In the genomic region with DNA sequence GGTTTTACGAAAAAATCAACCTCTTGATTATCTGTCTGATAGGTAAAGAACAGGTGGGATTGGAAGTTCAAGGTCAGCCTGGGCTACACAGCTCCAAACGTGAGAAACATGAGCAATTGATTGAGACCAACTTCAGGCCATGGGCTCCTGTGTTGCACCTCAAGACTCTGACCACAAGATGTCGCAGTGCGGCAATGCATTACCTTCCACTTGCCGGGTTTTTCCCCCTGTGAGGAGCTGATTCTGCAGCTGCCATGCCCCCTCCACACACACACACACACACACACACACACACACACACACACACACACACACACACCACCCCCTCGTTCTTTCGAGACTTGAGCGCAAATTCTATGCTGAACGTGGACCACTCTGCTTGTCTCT, we compare ENCODE assay signal across 8 mouse cellular contexts.
DNase-seq lines count a peak whose midpoint lies in the region; ATAC-seq and TF ChIP-seq lines count a peak whose summit lies in the region.

No protein-coding gene starts in this region.

- 15% methylated on average over 9 of the region's 9 CpGs for WGBS in heart, embryonic 12.5 days
- 15% methylated on average over 9 of the region's 9 CpGs for WGBS in forebrain, embryonic 16.5 days
- WGBS in hindbrain, embryonic 16.5 days = 16% methylated on average over 9 of the region's 9 CpGs
- 27% methylated on average over 9 of the region's 9 CpGs for WGBS in midbrain, embryonic 13.5 days
- 14% methylated on average over 9 of the region's 9 CpGs for WGBS in stomach, postnatal 0 days

- ATAC-seq in heart, embryonic 12.5 days (ENCODE audit: insufficient number of reproducible peaks, low FRiP score) = no peak
- peak; percentile 66 for ATAC-seq in forebrain, embryonic 16.5 days
- peak; percentile 67 for ATAC-seq in hindbrain, embryonic 16.5 days
- peak; percentile 62 for ATAC-seq in midbrain, embryonic 13.5 days
- peak; percentile 63 for ATAC-seq in stomach, postnatal 0 days (ENCODE audit: low FRiP score, low TSS enrichment)

- peaks cover 29% of the 10 kb centered on the region for H3K4me1 ChIP-seq in heart, embryonic 12.5 days (replicated peaks)
- peaks cover 15% of the 10 kb centered on the region for H3K4me1 ChIP-seq in forebrain, embryonic 16.5 days (replicated peaks; ENCODE audit: control insufficient read depth, insufficient read depth, low read length)
- H3K4me1 ChIP-seq in hindbrain, embryonic 16.5 days (ENCODE audit: control insufficient read depth, insufficient read depth, low read depth, low read length) = peaks cover 17% of the 10 kb centered on the region
- H3K4me1 ChIP-seq in midbrain, embryonic 13.5 days (replicated peaks) = peaks cover 22% of the 10 kb centered on the region
- no peaks in the 10 kb centered on the region; the same call in 1 of the 2 replicates for H3K4me1 ChIP-seq in stomach, postnatal 0 days (replicated peaks; ENCODE audit: control insufficient read depth, insufficient read depth)

- TF ChIP-seq CTCF in stomach, postnatal 0 days (IDR thresholded peaks at IDR 0.05; ENCODE audit: low read depth) = peak; percentile 93

- H3K27me3 ChIP-seq in heart, embryonic 12.5 days (replicated peaks) = peaks cover 46% of the 10 kb centered on the region
- no peaks in the 10 kb centered on the region for H3K27me3 ChIP-seq in forebrain, embryonic 16.5 days (replicated peaks; ENCODE audit: control insufficient read depth, insufficient read depth, low read length)
- no peaks in the 10 kb centered on the region for H3K27me3 ChIP-seq in hindbrain, embryonic 16.5 days (replicated peaks; ENCODE audit: control insufficient read depth, insufficient read depth, low read length)
- peaks cover 3% of the 10 kb centered on the region; the same call in 1 of the 2 replicates for H3K27me3 ChIP-seq in midbrain, embryonic 13.5 days
- H3K27me3 ChIP-seq in stomach, postnatal 0 days (ENCODE audit: control insufficient read depth, insufficient read depth, low read length) = no peaks in the 10 kb centered on the region

- no peak overlapping the region for H3K9ac ChIP-seq in heart, embryonic 12.5 days
- H3K9ac ChIP-seq in forebrain, embryonic 16.5 days (replicated peaks; ENCODE audit: low read depth, low read length) = no peak overlapping the region
- H3K9ac ChIP-seq in hindbrain, embryonic 16.5 days (ENCODE audit: low read depth, low read length) = no peak overlapping the region
- H3K9ac ChIP-seq in midbrain, embryonic 13.5 days (replicated peaks) = no peak overlapping the region
- no peak overlapping the region for H3K9ac ChIP-seq in stomach, postnatal 0 days (ENCODE audit: low read length)

- H3K27ac ChIP-seq in heart, embryonic 12.5 days (ENCODE audit: poor library complexity, severe bottlenecking) = no peak overlapping the region
- H3K27ac ChIP-seq in forebrain, embryonic 16.5 days (ENCODE audit: low read length) = no peak overlapping the region
- H3K27ac ChIP-seq in hindbrain, embryonic 16.5 days (ENCODE audit: low read depth, low read length) = no peak overlapping the region
- no peak overlapping the region for H3K27ac ChIP-seq in midbrain, embryonic 13.5 days
- H3K27ac ChIP-seq in stomach, postnatal 0 days (replicated peaks) = peak overlapping the region; percentile 58; the same call in 1 of the 2 replicates

- no peak for TF ChIP-seq EP300 in stomach, postnatal 0 days (optimal IDR thresholded peaks at IDR 0.05)

- peak; percentile 75 to 90 for DNase-seq in heart, adult 18-20 months
- peak; percentile 22 for DNase-seq in c-Kit-positive CD71-positive TER-119-negative erythroid progenitor cells, embryonic 14.5 days (ENCODE audit: low read depth)
- DNase-seq in left cerebral cortex, adult 8-10 months (ENCODE audit: low spot score in 2 of 2) = peak; percentile 17 to 58
- DNase-seq in stomach, postnatal 0 days (ENCODE audit: low spot score) = peak; percentile 75

- H3K9me3 ChIP-seq in heart, embryonic 12.5 days (replicated peaks) = no peaks in the 10 kb centered on the region
- no peaks in the 10 kb centered on the region for H3K9me3 ChIP-seq in forebrain, embryonic 16.5 days (ENCODE audit: control insufficient read depth, low read length)
- no peaks in the 10 kb centered on the region for H3K9me3 ChIP-seq in hindbrain, embryonic 16.5 days (ENCODE audit: control insufficient read depth, low read length)
- no peaks in the 10 kb centered on the region for H3K9me3 ChIP-seq in midbrain, embryonic 13.5 days
- no peaks in the 10 kb centered on the region for H3K9me3 ChIP-seq in stomach, postnatal 0 days (ENCODE audit: control insufficient read depth, low read length)

- H3K4me2 ChIP-seq in heart, embryonic 12.5 days = no peak overlapping the region
- no peak overlapping the region for H3K4me2 ChIP-seq in forebrain, embryonic 16.5 days (ENCODE audit: low read length)
- H3K4me2 ChIP-seq in hindbrain, embryonic 16.5 days (ENCODE audit: low read length) = no peak overlapping the region
- H3K4me2 ChIP-seq in midbrain, embryonic 13.5 days (replicated peaks) = no peak overlapping the region
- no peak overlapping the region for H3K4me2 ChIP-seq in stomach, postnatal 0 days (replicated peaks; ENCODE audit: low read depth)

- H3K4me3 ChIP-seq in heart, embryonic 12.5 days = no peak overlapping the region
- H3K4me3 ChIP-seq in forebrain, embryonic 16.5 days (replicated peaks; ENCODE audit: low read length) = no peak overlapping the region
- no peak overlapping the region for H3K4me3 ChIP-seq in hindbrain, embryonic 16.5 days (ENCODE audit: low read length)
- no peak overlapping the region for H3K4me3 ChIP-seq in midbrain, embryonic 13.5 days (replicated peaks)
- no peak overlapping the region for H3K4me3 ChIP-seq in stomach, postnatal 0 days (ENCODE audit: low read depth, low read length)

- no peaks in the 10 kb centered on the region for H3K36me3 ChIP-seq in heart, embryonic 12.5 days
- no peaks in the 10 kb centered on the region for H3K36me3 ChIP-seq in forebrain, embryonic 16.5 days (ENCODE audit: control insufficient read depth, insufficient read depth)
- H3K36me3 ChIP-seq in hindbrain, embryonic 16.5 days (ENCODE audit: control insufficient read depth, insufficient read depth, low read length) = no peaks in the 10 kb centered on the region
- no peaks in the 10 kb centered on the region for H3K36me3 ChIP-seq in midbrain, embryonic 13.5 days
- no peaks in the 10 kb centered on the region for H3K36me3 ChIP-seq in stomach, postnatal 0 days (ENCODE audit: control insufficient read depth, insufficient read depth, low read length)

Comparison
In these comparisons a context has a peak if more than half of its experiments do, and no peak if none do; other contexts are left out.
1. DNase-seq: peak in every context shown above with its lines; median percentile 82 in heart, adult 18-20 months; 75 in stomach, postnatal 0 days; 38 in left cerebral cortex, adult 8-10 months; 22 in c-Kit-positive CD71-positive TER-119-negative erythroid progenitor cells, embryonic 14.5 days.